Mouse (Mus musculus) A20 (cell line): ENCODE measurements around the gene Brca1.
"Not testable (repeated sequence)": the region's sequence is repeated elsewhere in the genome, so short reads cannot be mapped to it uniquely, and the experiment has no call there.

ENCODE experiments used
- DNase-seq: peaks from one replicate; pipeline ENCODE4 v3.0.0-alpha.2; 2011; ENCODE audit warnings: low read depth, low spot score

The Brca1 gene

DNA sequence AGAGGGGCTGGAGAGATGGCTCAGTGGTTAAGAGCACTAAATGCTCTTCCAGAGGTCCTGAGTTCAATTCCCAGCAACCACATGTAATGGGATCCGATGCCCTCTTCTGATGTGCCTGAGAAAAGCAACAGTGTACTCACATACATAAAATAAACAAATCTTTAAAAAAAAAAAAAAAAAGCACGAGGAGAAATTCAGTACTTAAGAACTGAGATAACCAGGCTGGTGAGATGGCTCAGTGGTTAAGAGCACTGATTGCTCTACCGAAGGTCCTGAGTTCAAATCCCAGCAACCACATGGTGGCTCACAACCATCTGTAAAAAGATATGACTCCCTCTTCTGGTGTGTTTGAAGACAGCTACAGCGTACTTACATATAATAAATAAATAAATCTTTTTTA lies 102.2 kb downstream of the Brca1 start:
- not testable (repeated sequence) for DNase-seq

DNA sequence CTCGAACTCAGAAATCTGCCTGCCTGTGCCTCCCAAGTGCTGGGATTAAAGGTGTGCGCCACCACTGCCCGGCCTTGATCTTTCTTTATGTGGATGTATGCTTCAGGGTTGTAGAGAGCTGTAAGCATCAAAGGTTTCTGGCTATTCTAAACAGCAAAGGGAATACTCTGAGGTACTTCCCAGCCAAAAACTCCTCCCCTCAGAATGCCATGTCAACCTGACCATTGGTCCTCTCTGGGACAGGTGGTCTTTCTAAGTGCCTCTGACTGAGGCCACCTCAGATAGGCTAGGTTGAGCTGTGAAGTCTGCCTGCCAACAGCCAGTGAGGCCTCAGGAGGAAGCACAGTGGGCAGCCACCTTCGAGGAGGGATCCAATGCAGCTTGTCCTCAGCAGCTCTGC lies 102.9 kb downstream of the Brca1 start:
- DNase-seq = peak; percentile 82

DNA sequence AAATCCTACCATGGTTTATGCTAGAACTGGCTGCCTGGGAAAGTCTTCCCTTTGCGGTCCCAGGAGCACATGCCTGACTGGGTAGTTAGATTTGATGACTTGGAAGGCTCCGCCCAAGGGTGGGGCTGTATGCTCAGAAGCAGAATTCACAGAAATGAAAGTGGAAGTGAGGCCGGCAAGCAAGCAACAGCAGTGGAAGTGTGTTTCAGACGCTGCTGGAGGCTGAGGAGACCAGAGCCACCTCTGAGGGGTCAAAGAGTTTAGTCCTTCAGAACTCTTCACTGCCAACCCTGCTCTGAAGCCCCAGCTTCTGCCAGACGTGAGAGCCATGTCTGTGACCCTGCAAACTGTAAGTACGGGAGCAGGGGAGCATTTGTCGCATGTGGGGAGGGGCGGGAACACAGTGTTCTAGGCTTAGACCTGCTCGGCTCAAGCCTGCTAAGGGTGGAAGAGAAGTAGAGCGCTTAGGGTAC lies 103.4 kb downstream of the Brca1 start, which contains the start of gene Ifi35:
Ifi35 (plus strand) TSS at position 134 of the 473 bp plus-strand sequence.
- DNase-seq = peak; percentile 94

DNA sequence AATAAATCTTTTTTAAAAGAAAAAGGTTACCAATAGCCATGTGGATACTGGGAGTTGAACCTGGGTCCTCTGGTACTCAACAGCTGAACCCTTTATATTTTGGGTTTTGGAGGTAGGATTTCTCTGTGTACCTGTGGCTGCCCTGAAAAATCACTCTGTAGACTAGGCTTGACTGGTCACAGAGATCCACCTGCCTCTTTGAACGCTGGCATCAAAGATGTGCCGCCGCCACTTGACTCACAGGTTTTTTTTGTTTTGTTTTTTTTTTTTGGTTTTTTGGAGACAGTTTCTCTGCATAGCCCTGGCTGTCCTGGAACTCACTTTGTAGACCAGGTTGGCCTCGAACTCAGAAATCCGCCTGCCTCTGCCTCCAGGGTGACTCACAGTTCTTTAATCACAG lies 104.0 kb downstream of the Brca1 start:
- no peak for DNase-seq

DNA sequence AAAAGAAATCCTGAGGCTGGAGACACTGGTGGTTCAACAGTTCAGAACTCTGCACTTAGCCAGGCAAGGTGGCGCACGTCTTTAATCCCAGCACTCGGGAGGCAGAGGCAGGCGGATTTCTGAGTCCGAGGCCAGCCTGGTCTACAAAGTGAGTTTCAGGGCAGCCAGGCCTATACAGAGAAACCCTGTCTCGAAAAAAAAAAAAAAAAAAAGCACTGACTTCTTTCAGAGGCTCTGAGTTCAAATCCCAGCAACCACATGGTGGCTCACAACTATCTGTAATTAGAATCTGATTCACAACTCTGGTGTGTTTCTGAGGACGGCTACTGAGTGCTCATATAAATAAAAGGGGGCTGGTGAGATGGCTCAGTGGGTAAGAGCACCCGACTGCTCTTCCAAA lies 104.9 kb downstream of the Brca1 start:
- DNase-seq = not testable (repeated sequence)

DNA sequence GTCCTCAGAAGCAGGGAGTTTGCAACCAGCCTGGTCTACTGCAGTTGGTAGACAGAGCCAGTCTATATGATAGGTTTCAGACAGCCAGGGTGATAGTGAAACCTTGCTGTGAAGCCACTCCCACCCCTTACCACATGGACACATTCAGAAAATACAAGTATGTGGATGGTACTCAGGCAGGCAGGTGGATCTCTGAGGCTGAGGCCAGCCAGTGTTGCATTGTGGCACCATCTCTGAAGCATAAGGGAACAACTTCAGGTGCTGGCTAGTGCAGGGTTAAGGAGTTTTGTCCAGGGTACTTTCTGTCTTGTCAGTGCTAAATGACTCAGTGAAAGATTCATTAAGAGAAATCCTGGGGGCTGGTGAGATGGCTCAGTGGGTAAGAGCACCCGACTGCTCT lies 105.4 kb downstream of the Brca1 start:
- peak; percentile 34 for DNase-seq

DNA sequence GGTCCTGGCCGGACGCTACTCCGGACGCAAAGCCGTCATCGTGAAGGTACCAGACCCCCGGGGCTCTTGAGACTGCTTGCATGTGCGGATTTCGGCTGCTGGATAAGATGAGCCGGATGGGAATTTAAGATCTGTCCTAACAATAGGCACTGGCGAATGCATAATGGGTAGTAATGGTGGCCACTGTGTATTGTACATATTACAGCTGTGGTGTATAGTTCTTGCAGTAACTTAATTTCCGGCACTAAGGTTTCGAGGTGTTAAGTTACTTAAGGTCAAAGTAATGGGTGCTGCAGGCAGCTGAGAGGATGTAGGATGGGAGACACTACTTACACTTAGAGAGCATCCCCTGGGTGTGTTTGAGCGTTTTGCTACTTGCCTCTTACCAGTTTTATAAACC lies 109.0 kb downstream of the Brca1 start:
- peak; percentile 29 for DNase-seq

DNA sequence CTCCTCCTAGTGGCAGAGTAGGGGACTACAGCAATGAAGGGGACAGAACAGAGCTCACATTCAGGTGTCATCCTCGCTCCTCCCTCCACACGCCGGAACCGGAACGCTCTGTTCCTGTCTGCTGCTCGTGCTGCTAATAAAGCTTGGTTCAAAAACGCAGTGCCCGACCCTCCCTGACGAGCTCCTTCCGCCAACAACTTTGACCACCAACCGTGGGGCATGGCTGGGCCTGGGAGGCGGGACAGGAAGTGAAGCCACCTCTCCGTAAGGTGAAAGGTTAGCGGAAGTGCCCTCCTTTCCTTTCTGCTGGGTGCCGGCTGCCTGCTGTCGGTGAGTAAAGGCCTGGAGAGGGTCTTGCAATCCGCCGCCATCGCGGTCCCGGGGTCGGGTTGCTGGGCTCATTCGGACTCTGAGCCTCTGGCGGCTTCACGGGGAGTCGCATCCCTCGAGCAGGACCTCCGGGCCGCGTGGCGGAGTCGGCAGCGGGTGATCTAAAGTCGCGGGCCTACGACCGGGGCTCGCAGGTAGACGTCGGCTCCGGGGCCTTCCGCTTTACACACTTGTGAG lies 109.5 kb downstream of the Brca1 start, which contains the start of gene Rpl27:
Rpl27 (plus strand) TSS at position 172 of the 567 bp plus-strand sequence.
- DNase-seq = peak; percentile 100

DNA sequence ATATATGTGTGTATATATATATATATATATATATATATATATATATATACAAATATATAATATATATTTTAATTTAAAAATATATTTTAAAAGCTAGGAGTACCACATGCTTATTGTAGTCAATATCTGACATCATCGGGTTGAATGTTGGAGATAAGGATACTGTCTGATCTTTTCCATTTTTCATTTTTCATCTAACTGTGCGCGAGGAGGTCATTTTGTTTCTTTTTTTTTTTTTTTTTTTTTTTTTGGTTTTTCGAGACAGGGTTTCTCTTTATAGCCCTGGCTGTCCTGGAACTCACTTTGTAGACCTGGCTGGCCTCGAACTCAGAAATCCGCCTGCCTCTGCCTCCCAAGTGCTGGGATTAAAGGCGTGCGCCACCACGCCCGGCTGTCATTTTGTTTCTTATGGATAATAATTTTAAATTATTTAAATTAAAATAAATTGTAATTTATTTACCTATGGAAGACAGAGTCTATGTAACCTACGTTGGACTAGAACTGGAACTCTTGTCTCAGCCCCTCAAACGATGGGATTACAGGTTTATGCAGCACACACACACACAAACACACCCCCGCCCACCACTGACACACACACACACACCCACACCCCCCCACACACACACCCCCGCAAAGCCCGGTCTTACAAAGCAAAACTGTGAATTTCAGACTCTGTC lies 110.2 kb downstream of the Brca1 start:
- DNase-seq = not testable (repeated sequence)
